Mouse (Mus musculus): Measurements from ENCODE around the gene Pitpnm2. TPM values are rescaled to one million over a fixed set of nuclear protein-coding genes. Genes with fewer than 3 reads are reported as not detected.

The Pitpnm2 gene
- total RNA-seq, 2 experiments from 2014 or later: 24.7 to 28.9 TPM

DNA sequence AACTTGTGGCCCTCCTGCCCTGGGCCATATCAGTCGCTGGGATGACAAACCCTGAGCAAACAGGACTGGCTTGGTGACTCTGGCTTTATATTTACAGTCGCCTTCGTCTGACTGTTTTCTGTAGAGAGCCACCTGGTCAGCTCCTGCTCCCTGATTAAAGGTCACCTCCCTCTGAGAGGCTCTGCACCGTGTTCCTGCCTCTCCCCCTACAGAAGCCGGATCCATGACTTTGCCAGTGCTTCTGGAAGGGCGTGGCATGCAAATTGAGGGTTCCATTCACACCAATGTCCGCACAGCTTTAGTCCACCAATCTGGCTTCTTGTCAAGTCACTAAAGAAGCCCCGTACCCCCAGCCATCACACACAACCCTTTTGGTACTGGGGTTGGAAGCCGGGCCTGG lies 173.0 kb downstream of the Pitpnm2 start:
- no peak for DNase-seq (ENCODE audit: low spot score in 2 of 2)

DNA sequence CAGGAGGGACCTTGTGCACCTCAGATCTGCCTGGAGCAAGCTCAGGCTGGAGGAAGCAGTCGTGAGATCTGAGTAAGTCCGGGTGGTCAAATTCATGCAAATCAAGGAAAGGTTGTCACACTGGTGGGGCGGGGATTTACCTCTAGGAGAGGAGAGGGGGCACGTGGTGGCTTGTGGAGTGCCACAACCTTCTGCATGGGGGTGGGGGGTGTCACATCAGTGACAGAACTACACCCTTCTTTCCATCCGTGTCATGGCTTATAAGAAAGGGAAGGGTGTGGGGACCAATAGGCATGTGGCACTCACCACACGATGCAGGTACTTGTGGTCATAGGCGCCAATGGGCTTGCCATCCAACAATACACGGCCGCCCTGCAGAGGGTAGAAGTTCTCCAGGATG lies 173.8 kb downstream of the Pitpnm2 start:
- no peak for DNase-seq (ENCODE audit: low spot score in 2 of 2)

GRCm38 (mm10) chr5:124074845-124075307 lies 174.7 kb downstream of the Pitpnm2 start:
- no peak for DNase-seq (ENCODE audit: low spot score in 2 of 2)

GRCm38 (mm10) chr5:124073682-124074081 lies 175.9 kb downstream of the Pitpnm2 start:
- no peak for DNase-seq (ENCODE audit: low spot score in 2 of 2)

DNA sequence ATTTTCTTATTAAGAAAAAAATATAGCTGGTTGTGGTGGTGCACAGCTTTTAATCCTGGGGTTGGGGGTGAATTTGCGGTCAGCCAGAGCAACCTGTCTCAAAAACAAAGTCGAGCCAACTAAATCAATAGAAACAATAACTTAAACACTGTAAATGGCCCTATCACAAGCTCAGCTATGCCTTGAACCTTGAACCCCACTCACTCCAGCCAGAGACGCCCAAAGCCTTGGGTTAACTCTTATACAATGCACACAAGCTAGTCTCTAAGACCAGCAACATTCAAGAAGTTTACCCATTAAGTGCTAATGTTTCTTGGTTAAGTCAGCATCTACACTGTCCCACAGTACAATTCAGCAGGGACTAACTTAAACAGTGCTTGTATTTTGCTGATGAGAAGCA lies 179.9 kb downstream of the Pitpnm2 start:
- DNase-seq (ENCODE audit: low spot score in 2 of 2): no peak

Other genes starting within 250 kb of the Pitpnm2 start
- 10 to 100 TPM; 24.4 to 29.3 TPM for gene Vps37b, start 217.5 kb downstream of the Pitpnm2 start, total RNA-seq (2021)
- gene Abcb9, start 154.0 kb downstream of the Pitpnm2 start, total RNA-seq (2021): 1 to 10 TPM; 5.2 to 6.1 TPM
- 10 to 100 TPM in 1 of 2 experiments, 1 to 10 TPM in 1; 9.0 to 11.2 TPM for gene Ogfod2, start 137.5 kb downstream of the Pitpnm2 start, total RNA-seq (2021)
- gene Arl6ip4, start 133.7 kb downstream of the Pitpnm2 start, total RNA-seq (2021): 10 to 100 TPM; 69.9 to 76.4 TPM
- 1 to 10 TPM; 7.7 to 9.7 TPM for gene Mphosph9, start 78.2 kb upstream of the Pitpnm2 start, total RNA-seq (2021)
- gene 2810006K23Rik, start 78.3 kb upstream of the Pitpnm2 start, total RNA-seq (2021): 10 to 100 TPM in 1 of 2 experiments, 1 to 10 TPM in 1; 9.8 to 11.5 TPM
- gene Cdk2ap1, start 113.3 kb upstream of the Pitpnm2 start, total RNA-seq (2021): 100 to 1,000 TPM; 214 TPM
- 10 to 100 TPM; 50.3 to 57.9 TPM for gene Sbno1, start 176.2 kb upstream of the Pitpnm2 start, total RNA-seq (2021)
- gene Kmt5a, start 190.2 kb upstream of the Pitpnm2 start, total RNA-seq (2021): 10 to 100 TPM; 43.3 to 44.8 TPM
- gene Rilpl2, start 228.6 kb upstream of the Pitpnm2 start, total RNA-seq (2021): 10 to 100 TPM; 10.3 to 12.8 TPM
- gene Snrnp35, start 233.4 kb upstream of the Pitpnm2 start, total RNA-seq (2021): 10 to 100 TPM; 26.7 to 32.0 TPM